Mouse (Mus musculus) neural tube, embryonic 14.5 days (tissue): Measurements from ENCODE around the gene Sdc4. TPM values are rescaled to one million over a fixed set of nuclear protein-coding genes. Genes with fewer than 3 reads are reported as not detected.

Experiments used
- ATAC-seq: fragments of 200-750 bp; cut with Nextera tagmentation; 2 replicates; pipeline ENCODE4 v1.8.0; 2017; ENCODE audit warnings: low read depth, mild to moderate bottlenecking, moderate TSS enrichment, moderate library complexity
- H3K27ac ChIP-seq: fragments of 300-500 bp; sonication (generic); 2 replicates; pipeline ENCODE4 v1.5.1; 2014; ENCODE audit warnings: low read depth, mild to moderate bottlenecking, control low read depth, low read length, moderate library complexity, mixed read lengths
- H3K27me3 ChIP-seq: fragments of 300-500 bp; sonication (generic); 2 replicates; pipeline ENCODE4 v1.6.1; 2014; ENCODE audit warnings: low read length; ENCODE audit not compliant: control insufficient read depth, insufficient read depth
- H3K36me3 ChIP-seq: fragments of 300-500 bp; sonication (generic); 2 replicates; pipeline ENCODE4 v1.6.1; 2014; ENCODE audit warnings: low read length, mixed read lengths; ENCODE audit not compliant: control insufficient read depth, insufficient read depth
- H3K4me1 ChIP-seq: fragments of 300-500 bp; sonication (generic); 2 replicates; pipeline ENCODE4 v1.6.1; 2014; ENCODE audit warnings: low read length; ENCODE audit not compliant: control insufficient read depth, insufficient read depth
- H3K4me2 ChIP-seq: fragments of 300-500 bp; sonication (generic); 2 replicates; pipeline ENCODE4 v1.6.1; 2014; ENCODE audit warnings: mild to moderate bottlenecking, low read depth, low read length, control low read depth
- H3K4me3 ChIP-seq: fragments of 300-500 bp; sonication (generic); 2 replicates; pipeline ENCODE4 v1.5.1; 2014; ENCODE audit warnings: low read depth, low read length, control low read depth, mixed read lengths
- H3K9ac ChIP-seq: fragments of 300-500 bp; sonication (generic); replicated peaks from 2 replicates; pipeline ENCODE4 v1.6.1; 2014; ENCODE audit warnings: low read depth, mild to moderate bottlenecking, control low read depth, low read length, mixed read lengths
- H3K9me3 ChIP-seq: fragments of 300-500 bp; sonication (generic); 2 replicates; pipeline ENCODE4 v1.6.1; 2016; ENCODE audit warnings: low read length; ENCODE audit not compliant: control insufficient read depth
- WGBS: fragments of 180-500 bp; shearing (Covaris S2); extraction: QIAGEN DNeasy Blood & Tissue Kit; methylation state at CpG from one replicate; pipeline ENCODE4 v1.1.7; 2014; 5-methylcytosine and 5-hydroxymethylcytosine counted together
- polyA plus RNA-seq: library from polyadenylated mRNA; unstranded; fragments of >200 nt; fragmentation: Nextera tagmentation; extraction: Ambion mirVana; gene quantifications from 2 replicates; pipeline ENCODE4 v1.2.1, GENCODE M21; 2014

The Sdc4 gene
- polyA plus RNA-seq, 1 experiment from 2014 or later: 3.6 TPM

- Histone ChIP-seq H3K36me3 (no peaks in the 10 kb centered on the region), H3K27me3 (no peaks in the 10 kb centered on the region), H3K27ac (no peak overlapping the region), H3K9me3 (no peaks in the 10 kb centered on the region), H3K4me1 (no peaks in the 10 kb centered on the region), H3K9ac (no peak overlapping the region), H3K4me3 (no peak overlapping the region), H3K4me2 (no peak overlapping the region)
- no peak for ATAC-seq
- WGBS: 73% methylated on average over 7 of the region's 7 CpGs
These were observed 10.3 kb upstream of the Sdc4 start for GRCm38 (mm10) chr2:164453887-164454500.

- 85% methylated on average over 14 of the region's 14 CpGs for WGBS
These were observed 9.5 kb upstream of the Sdc4 start for GRCm38 (mm10) chr2:164453047-164453757.

GRCm38 (mm10) chr2:164452000-164452676 is 8.5 kb upstream of the Sdc4 start:
- H3K27ac ChIP-seq: no peak overlapping the region
- H3K4me2 ChIP-seq: no peak overlapping the region
- no peak for ATAC-seq
- WGBS: 46% methylated on average over 13 of the region's 13 CpGs
- no peaks in the 10 kb centered on the region for H3K36me3 ChIP-seq
- no peaks in the 10 kb centered on the region for H3K9me3 ChIP-seq
- no peaks in the 10 kb centered on the region for H3K4me1 ChIP-seq
- H3K4me3 ChIP-seq: no peak overlapping the region
- no peaks in the 10 kb centered on the region for H3K27me3 ChIP-seq
- no peak overlapping the region for H3K9ac ChIP-seq

More at GRCm38 (mm10) chr2:164453047-164453757, 9.5 kb upstream of the Sdc4 start:
- H3K27ac ChIP-seq: no peak overlapping the region
- H3K9ac ChIP-seq: no peak overlapping the region
- no peak overlapping the region for H3K4me3 ChIP-seq
- H3K9me3 ChIP-seq: no peaks in the 10 kb centered on the region
- H3K36me3 ChIP-seq: no peaks in the 10 kb centered on the region
- H3K27me3 ChIP-seq: no peaks in the 10 kb centered on the region
- H3K4me1 ChIP-seq: no peaks in the 10 kb centered on the region
- no peak overlapping the region for H3K4me2 ChIP-seq
- no peak for ATAC-seq

- no peaks in the 10 kb centered on the region for H3K27me3 ChIP-seq
- no peak overlapping the region for H3K27ac ChIP-seq
- WGBS: 85% methylated on average over 14 of the region's 14 CpGs
- ATAC-seq: no peak
- no peaks in the 10 kb centered on the region for H3K9me3 ChIP-seq
- H3K9ac ChIP-seq: no peak overlapping the region
- H3K4me1 ChIP-seq: no peaks in the 10 kb centered on the region
- H3K36me3 ChIP-seq: no peaks in the 10 kb centered on the region
- H3K4me2 ChIP-seq: no peak overlapping the region
- no peak overlapping the region for H3K4me3 ChIP-seq
These were observed 5.8 kb upstream of the Sdc4 start for GRCm38 (mm10) chr2:164449341-164450042.

- Histone ChIP-seq H3K27ac (no peak overlapping the region), H3K4me2 (no peak overlapping the region), H3K36me3 (no peaks in the 10 kb centered on the region), H3K9me3 (no peaks in the 10 kb centered on the region), H3K4me3 (no peak overlapping the region), H3K9ac (no peak overlapping the region), H3K4me1 (no peaks in the 10 kb centered on the region), H3K27me3 (no peaks in the 10 kb centered on the region)
- 86% methylated on average over 5 of the region's 5 CpGs for WGBS
- ATAC-seq: no peak
These were observed 5.2 kb upstream of the Sdc4 start for GRCm38 (mm10) chr2:164448921-164449320.

- no peak for ATAC-seq
- 96% methylated on average over 1 of the region's 1 CpGs for WGBS
- H3K4me2 ChIP-seq: no peak overlapping the region
- 0 out of 2 replicates have a peak, but pooled peaks cover 3% of the 10 kb centered on the region for H3K4me1 ChIP-seq
- H3K36me3 ChIP-seq: no peaks in the 10 kb centered on the region
- no peaks in the 10 kb centered on the region for H3K27me3 ChIP-seq
- no peaks in the 10 kb centered on the region for H3K9me3 ChIP-seq
- no peak overlapping the region for H3K27ac ChIP-seq
- no peak overlapping the region for H3K9ac ChIP-seq
- no peak overlapping the region for H3K4me3 ChIP-seq
These were observed 4.5 kb upstream of the Sdc4 start for GRCm38 (mm10) chr2:164448140-164448539.

GRCm38 (mm10) chr2:164446086-164446469 is 2.4 kb upstream of the Sdc4 start:
- Histone ChIP-seq H3K27ac (no peak overlapping the region), H3K27me3 (0 out of 2 replicates have a peak, but pooled peaks cover 2% of the 10 kb centered on the region), H3K36me3 (no peaks in the 10 kb centered on the region), H3K4me3 (no peak overlapping the region), H3K4me1 (peaks cover 9% of the 10 kb centered on the region; the same call in 1 of the 2 replicates), H3K9ac (no peak overlapping the region), H3K9me3 (no peaks in the 10 kb centered on the region), H3K4me2 (no peak overlapping the region)
- ATAC-seq: no peak
- 88% methylated on average over 3 of the region's 3 CpGs for WGBS

- WGBS: 89% methylated on average over 3 of the region's 3 CpGs
These were observed 1.9 kb upstream of the Sdc4 start for GRCm38 (mm10) chr2:164445399-164446085.

More at GRCm38 (mm10) chr2:164445399-164446085, 1.9 kb upstream of the Sdc4 start:
- 0 out of 2 replicates have a peak, but pooled peaks cover 2% of the 10 kb centered on the region for H3K27me3 ChIP-seq
- ATAC-seq: no peak
- no peak overlapping the region for H3K4me3 ChIP-seq
- no peak overlapping the region for H3K9ac ChIP-seq
- H3K4me1 ChIP-seq: peaks cover 9% of the 10 kb centered on the region; the same call in 1 of the 2 replicates
- H3K9me3 ChIP-seq: no peaks in the 10 kb centered on the region
- no peak overlapping the region for H3K27ac ChIP-seq
- H3K4me2 ChIP-seq: no peak overlapping the region
- no peaks in the 10 kb centered on the region for H3K36me3 ChIP-seq
